Mouse (Mus musculus) kidney, postnatal 4 days (tissue): ENCODE measurements around the gene Taf1c.

Experiments
- DNase-seq, 2 experiments: peaks; one replicate each; pipeline ENCODE4 v3.0.0; 2021; ENCODE audit warnings: mixed read lengths in 2 of 2

Gene Taf1c

DNA sequence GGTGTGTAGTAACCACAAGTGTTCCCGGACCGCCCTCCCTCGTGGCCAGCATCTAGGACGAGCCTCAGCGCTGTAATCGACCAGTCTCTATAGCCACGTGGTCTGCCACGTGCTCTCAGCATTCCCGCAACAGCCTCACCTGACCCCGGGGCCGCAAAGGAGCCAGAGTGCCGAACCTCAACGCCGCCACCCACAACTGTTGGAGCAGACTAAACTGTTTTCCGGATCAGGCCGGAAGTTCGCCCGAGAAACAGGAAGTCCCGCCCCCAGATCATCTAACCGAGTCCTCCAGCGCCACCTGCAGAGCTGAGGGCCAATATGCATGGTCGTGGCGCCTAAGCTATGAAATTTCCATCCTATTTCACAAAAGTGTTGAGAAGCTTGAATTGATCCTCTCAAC, at the start of gene Taf1c:
Taf1c (minus strand) TSS at position 227 of the 400 bp plus-strand sequence.
- peak; percentile 96 to 97 for DNase-seq

- peak; percentile 41 to 62 for DNase-seq
Observed at GRCm38 (mm10) chr8:119651324-119651723, 46.3 kb upstream of the Taf1c start.

DNA sequence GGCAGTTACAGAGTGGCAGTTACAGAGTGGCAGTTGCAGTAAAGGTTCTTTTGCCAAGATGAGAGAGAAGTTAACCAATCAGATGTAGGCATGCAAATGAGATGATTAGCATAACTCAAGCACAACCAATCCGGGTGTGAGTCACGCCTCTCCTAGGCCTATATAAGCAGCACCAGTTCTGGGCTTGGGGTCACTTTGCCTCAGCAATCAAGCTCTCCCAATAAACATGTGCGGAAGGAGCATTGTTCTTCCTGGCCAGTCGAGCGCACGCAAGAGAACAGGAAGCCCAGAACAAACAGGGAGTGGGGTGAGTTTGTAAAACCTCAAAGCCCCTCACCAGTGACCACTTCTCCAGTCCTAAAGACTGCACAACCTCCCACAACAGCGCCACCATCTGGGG, 41.8 kb upstream of the Taf1c start:
- DNase-seq = no peak

DNA sequence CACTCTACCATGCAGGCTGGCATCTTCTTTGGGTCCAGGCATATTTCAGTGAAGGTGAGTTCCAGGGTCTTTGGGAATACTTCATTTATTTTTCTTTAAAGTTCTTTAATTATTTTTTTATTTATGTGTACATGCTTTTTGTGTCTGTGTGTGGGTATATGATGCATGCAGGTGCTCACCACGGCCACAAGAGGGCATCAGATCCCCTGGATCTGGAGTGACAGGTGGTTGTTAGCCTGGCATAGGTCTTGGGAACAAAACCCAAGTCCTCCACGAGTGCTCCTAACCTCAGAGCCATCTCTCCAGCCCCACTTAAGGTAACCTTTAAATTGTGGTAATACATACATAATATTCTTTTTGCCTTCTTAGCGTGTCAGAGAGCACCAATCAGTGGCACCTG, 41.2 kb upstream of the Taf1c start:
- DNase-seq = no peak

DNA sequence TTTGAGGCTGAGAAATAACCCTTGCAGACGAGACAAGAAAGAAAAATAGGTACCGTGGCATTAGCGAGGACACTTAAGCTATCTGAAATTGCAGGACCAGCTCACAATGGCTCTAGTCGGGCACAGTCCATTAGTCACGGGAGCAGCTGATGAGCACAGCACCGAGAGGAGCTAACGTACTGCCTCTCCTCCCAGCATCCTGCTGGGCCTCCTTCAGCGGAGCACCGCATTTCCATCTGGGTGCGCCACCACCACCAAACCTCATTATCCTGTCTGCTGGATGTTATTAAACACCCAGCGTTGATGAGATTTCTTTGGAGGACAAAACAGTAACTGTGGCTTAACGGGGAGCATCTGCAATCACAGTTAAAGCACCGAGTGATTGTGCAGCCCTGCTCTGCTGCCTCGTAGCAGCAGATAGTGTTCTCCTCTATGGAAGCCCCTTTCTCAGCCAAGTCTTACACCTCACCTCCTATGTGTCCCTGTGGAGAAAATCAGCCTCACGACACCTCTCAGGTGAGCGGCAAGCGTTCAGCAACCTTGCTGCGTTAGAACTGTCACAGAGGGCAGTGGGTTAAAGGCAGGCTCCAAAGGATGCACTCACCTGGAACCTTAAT, 40.1 kb upstream of the Taf1c start:
- no peak for DNase-seq

GRCm38 (mm10) chr8:119644429-119644960, 39.5 kb upstream of the Taf1c start:
- peak in 1 of 2 experiments; percentile 48 for DNase-seq

GRCm38 (mm10) chr8:119642960-119643359, 37.9 kb upstream of the Taf1c start:
- DNase-seq = no peak

DNA sequence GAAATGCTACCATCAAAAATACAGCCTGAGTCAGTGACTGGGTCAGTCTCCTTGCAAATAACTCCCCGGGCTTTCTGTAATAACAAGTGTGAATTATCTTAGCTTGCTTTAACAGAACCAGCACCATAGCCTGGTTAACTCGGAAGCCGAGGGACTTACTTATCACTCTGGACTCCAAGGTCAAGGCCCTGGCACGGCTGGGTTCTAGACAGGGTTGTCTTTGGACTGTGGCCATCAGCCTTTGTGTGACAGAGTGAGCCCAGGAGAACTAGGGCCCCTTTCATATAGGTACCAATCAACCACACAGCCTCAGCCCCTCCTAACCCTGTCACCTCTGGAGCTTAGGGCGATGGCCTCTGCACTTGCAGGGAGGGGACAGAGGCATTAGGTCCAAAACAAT, 36.0 kb upstream of the Taf1c start:
- DNase-seq = no peak

GRCm38 (mm10) chr8:119639798-119640197, 34.8 kb upstream of the Taf1c start:
- DNase-seq = no peak

DNA sequence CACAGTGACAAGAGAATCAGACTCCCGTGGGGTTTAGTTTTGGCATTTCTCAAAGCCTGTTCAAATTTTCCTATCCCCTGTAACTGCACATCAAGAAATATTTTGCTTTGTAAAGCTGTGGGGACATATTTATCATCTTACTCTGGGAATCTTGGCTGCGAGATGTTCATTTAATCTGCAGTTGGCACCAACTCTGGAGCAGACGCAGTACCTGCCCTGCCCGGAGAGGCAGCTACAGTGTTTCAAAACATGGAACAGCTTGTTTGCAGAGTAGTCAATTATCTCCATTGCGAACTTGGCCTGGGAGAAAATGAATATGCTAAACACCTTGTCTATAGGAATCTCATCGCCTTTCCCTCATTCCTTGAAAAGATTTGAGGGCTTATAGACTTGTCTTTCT, 33.2 kb upstream of the Taf1c start:
- no peak for DNase-seq

DNA sequence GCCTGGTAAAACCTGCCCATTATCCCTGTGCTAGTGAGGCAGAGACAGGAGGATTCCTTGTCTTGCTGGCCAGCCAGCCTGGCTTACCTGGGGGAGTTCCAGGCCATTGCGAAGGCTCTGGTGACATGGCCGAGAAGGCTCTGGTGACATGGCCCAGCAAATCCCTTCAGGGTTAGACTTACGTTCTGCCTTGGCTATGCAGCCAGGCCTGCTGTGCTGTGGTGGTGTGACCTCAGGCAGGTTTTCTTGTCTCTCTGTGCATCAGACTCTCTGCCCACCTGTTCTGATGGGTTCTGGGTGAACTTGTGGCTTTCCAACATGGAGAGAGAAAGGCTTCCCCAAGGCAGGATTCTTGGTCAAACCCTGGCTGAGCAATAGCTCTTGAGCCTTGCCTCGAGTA, 32.4 kb upstream of the Taf1c start:
- no peak for DNase-seq

GRCm38 (mm10) chr8:119636766-119637165, 31.7 kb upstream of the Taf1c start:
- DNase-seq = no peak

GRCm38 (mm10) chr8:119635958-119636357, 30.9 kb upstream of the Taf1c start:
- no peak for DNase-seq

DNA sequence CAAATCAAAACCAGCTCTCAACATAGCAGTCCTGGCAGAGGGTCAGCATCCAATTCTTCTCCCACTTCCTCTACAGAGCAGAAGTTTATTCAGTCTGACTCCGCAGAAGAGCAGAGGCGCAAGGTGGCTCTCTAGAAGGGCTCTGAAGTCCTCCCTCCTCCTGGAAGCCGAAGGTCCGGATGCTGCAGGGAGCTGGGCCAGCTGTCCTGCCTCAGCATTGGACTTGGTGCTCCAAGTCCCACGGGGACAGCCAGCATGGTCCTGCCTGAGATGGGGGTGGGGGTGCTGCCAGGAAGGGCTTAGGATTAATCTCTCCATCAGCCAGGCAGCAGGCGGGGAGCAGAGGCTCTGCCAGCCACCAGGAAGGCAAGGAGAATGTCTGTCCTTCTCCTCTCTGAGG, 30.4 kb upstream of the Taf1c start, which contains the start of gene Kcng4:
Kcng4 (minus strand) TSS at position 303 of the 400 bp plus-strand sequence.
- DNase-seq = peak; percentile 51 to 64

DNA sequence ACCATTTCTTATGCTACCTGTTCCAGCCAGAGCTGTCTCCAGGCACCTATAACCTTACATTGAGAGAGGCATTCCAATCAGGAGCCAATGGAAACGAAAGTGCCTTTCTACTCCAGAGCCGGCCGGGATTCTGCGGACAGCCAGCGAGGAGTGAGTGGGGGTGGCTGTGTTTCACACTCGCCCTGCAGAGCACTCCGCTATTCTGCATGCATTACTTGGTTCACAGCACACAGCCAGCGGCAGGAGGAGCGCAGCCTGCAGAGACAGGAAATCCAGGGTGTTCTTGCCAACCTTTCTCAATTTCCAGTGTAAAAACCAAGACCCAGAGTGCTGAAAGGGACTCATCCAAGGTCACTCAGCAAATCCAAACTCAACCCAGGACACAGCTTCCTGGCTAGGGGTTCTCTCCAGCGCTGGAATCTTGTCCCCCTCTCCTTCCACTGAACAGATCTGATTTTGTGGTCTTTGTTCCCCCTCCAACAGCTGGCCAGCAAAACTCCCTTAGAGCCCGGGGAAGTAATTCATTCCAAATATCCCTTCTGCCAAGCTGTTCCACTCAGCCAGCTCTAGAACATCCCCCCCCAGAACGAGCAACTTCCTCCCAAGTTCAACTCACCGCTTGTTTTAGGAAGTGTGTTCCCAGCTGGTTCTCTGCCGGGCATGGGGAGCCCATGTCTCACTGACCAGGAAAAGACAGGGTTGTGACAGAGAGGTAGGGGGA, 29.8 kb upstream of the Taf1c start:
- peak; percentile 40 to 55 for DNase-seq

DNA sequence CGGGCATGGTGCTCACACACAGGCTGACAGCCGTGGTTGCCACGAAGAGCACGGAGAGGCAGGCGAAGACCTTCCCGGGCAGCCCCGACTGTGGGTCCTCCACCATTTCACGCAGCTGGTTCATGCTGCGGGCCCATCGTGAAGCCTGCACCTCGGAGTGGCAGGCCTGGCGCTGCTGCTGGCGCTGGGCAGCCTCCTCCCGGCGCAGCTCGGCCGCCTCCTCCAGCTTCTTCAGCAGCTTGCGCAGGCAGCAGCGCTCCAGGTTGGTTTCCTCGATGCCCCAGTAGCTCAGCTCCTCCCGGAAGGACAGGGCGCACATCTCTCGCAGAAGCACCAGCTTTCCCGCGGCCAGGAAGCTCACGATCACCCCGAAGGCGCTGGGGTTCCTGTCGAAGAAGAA, 27.9 kb upstream of the Taf1c start:
- DNase-seq = no peak

DNA sequence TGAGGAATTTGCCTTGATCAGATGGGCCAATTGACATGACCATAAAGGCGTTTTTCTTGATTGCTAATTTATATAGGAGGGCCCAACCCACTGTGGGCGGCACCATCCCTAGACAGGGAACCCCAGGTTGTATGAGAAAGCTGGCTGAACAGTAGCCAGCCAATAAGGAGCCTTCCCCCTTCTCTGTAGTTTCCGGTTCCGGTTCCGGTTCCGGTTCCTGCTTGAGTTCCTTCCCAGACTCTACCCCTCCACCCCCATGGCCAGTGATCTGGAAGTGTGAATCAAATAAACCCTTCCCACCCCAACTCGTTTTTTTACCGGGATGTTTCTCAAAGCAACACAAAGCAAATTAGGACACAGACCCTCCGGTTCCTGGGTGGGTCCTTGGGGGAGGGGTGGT, 27.2 kb upstream of the Taf1c start:
- DNase-seq = no peak

DNA sequence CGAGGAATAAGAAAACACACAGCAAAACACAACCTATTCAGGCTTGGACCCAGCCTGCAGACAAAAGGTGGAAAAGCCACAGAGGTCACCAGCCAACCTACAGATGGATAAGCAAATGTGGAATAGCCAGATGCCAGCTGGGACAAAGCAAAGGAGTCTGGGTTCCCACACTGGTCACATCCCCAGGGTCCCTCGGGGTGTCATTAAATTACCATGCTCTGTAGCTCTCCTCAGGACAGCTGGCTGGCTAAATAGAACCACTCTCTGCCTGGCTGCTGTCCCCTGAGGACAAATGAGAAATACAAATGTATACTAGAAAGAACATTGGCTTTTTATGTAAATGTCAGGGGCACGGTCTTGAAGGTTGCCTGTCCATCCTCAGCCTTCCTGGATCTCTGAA, 25.8 kb upstream of the Taf1c start:
- DNase-seq = no peak

- DNase-seq = no peak
Observed at GRCm38 (mm10) chr8:119627613-119628359, 22.8 kb upstream of the Taf1c start.

GRCm38 (mm10) chr8:119627199-119627598, 22.2 kb upstream of the Taf1c start:
- DNase-seq = no peak

DNA sequence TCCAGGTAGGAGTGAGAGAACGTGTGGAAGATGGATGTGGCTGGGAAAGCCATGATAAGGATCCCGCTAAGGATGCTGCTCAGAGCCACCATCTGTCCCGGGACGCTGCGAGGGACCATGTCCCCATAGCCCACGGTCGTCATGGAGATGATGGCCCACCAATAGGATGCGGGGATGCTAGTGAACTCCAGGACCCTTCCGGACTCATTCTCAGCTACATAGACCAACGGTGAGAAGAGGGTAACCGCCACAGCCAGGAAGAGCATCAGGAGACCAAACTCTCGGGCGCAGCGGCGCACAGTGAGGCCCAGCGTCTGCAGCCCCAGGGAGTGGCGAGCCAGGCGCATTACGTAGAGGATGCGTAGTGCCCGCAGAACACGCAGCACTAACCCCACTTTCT, 20.8 kb upstream of the Taf1c start:
- no peak for DNase-seq

DNA sequence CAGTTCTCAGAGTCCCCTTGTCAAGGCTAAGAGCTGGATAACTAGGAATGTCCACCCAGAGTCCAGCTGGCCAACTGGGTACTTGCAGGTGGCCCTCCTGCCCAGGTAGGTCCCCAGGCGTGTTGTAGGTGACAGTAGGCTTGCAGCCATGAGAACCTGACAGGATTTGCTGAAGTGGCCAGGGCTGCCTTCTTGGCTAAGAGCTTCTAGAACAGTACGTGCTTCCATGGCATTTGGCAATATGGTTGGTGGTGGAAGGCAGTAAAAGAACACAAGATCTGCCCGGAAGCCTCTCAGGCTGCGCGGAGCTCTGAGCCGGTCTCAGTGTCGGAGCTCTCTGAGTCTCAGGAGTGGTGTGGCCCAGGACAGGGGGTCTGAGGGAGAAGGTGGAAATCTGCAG, 19.9 kb upstream of the Taf1c start:
- DNase-seq = no peak

DNA sequence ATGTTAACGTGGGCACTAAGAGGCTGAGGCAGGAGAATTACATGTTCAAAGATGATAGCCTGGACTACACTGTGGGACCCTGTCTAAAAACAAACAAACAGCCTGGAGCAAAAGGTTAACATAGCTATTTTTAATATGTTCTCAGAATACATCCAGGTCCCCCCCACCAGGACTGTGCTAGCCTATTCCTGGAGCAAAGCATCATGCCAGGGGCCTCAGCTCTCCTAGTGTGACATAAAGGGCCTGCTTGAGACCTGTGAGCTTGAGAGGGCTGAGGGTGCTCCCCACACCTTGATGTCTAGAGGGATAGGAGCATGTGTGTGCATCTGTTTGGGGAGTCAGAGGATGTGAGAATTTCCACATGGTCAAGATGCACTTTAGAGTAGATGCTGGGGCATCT, 18.7 kb upstream of the Taf1c start:
- no peak for DNase-seq

DNA sequence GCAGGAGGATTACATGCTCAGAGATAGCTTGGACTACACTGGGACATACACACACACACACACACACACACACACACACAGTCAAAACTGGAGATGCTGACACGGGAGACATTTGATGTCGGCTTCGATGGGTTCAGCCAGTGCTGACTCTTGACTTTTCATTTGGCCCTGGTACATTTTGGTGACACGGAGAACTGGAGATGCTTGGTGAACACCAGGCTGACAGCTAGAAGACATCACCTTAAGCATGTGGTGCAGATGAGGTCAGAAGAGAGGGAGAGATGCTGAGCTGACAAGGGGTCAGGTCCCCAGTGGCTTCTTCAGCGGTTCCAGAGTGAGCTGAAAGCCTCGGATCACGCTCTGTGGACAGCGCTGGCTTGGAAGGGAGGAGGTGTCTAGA, 18.0 kb upstream of the Taf1c start:
- DNase-seq = no peak
